Comparison of ENCODE assay signal across 13 mouse cellular contexts in the genomic region with DNA sequence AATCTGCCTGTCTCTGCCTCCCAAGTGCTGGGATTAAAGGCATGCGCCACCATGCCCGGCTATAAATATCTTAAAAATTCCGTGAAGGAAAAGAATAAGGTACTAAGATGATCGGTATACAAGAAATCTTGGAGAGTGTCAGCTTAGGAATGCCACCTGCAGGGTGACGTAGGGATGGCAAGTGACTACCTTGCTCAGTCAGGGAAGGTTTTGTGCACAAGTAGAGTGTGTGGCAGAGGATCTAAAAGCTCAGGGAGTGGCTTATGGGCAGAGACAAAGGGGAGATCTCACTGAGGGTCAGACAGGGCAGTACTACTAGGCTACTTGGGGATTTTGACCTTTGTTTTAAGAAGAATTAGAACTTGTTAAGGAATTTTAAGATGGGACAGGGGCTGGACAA.
DNase-seq lines count a peak whose midpoint lies in the region; ATAC-seq and TF ChIP-seq lines count a peak whose summit lies in the region.
"Had no signal": no experiment of that assay in that cellular context is flagged by ENCODE, and none has a peak within 500 bp of the region (broad histone marks: within the 10 kb centered on the region; RNA-seq: fewer than 3 reads in every experiment).

No protein-coding gene starts in this region.

- no peaks in the 10 kb centered on the region for H3K27me3 ChIP-seq in forebrain, postnatal 0 days (ENCODE audit: insufficient read depth, low read length)
- H3K27me3 ChIP-seq in forebrain, embryonic 12.5 days: no peaks in the 10 kb centered on the region
- H3K27me3 ChIP-seq in CH12.LX (replicated peaks): no peaks in the 10 kb centered on the region
- H3K27me3 ChIP-seq in embryonic facial prominence, embryonic 10.5 days (replicated peaks; ENCODE audit: low read depth, poor library complexity, severe bottlenecking): no peaks in the 10 kb centered on the region
- H3K27me3 ChIP-seq: neural tube, embryonic 12.5 days had no signal

- peak; percentile 29 for TF ChIP-seq RAD21 in CH12.LX (IDR thresholded peaks at IDR 0.05; ENCODE audit: low read depth, low read length)

- DNase-seq in forebrain, postnatal 0 days: no peak
- DNase-seq in left cerebral cortex, adult 2 months (ENCODE audit: extremely low spot score in 1 of 2, low spot score in 2 of 2): peak in 1 of 2 experiments; percentile 31
- no peak for DNase-seq in left cerebral cortex, postnatal 36 days (ENCODE audit: low spot score in 2 of 2)
- peak; percentile 9 for DNase-seq in CH12.LX (ENCODE audit: extremely low read depth)
- DNase-seq in kidney, postnatal 10 days: peak; percentile 27
- DNase-seq in right cerebral cortex, adult 18-20 months: no peak
- DNase-seq in embryonic facial prominence, embryonic 10.5 days (ENCODE audit: low spot score): no peak
- DNase-seq: cerebellum, adult 8-10 months; left cerebral cortex, postnatal 4 days; thymus, adult 2 months had no signal

- H3K27ac ChIP-seq in forebrain, postnatal 0 days (ENCODE audit: low read depth, low read length): no peak overlapping the region
- H3K27ac ChIP-seq in forebrain, embryonic 12.5 days: no peak overlapping the region
- H3K27ac ChIP-seq in left cerebral cortex, adult 2 months: no peak overlapping the region
- no peak overlapping the region for H3K27ac ChIP-seq in CH12.LX (ENCODE audit: insufficient read depth, low read depth)
- no peak overlapping the region for H3K27ac ChIP-seq in embryonic facial prominence, embryonic 10.5 days (replicated peaks)
- H3K27ac ChIP-seq: neural tube, embryonic 12.5 days had no signal

- peak; percentile 17; the same call in 1 of the 2 replicates for TF ChIP-seq CTCF in forebrain, postnatal 0 days (IDR thresholded peaks at IDR 0.05; ENCODE audit: low read depth)
- TF ChIP-seq CTCF in left cerebral cortex, adult 2 months (IDR thresholded peaks at IDR 0.05): peak; percentile 43
- TF ChIP-seq CTCF in CH12.LX (conservative IDR thresholded peaks at IDR 0.05 in 1 of 2, IDR thresholded peaks at IDR 0.05 in 1 of 2; ENCODE audit: low read depth in 2 of 2, low read length in 2 of 2): peak; percentile 17 to 48; a peak in 2 of 4 replicates

- no peak overlapping the region for H3K4me3 ChIP-seq in forebrain, postnatal 0 days (ENCODE audit: low read depth, low read length)
- H3K4me3 ChIP-seq in forebrain, embryonic 12.5 days (replicated peaks): no peak overlapping the region
- H3K4me3 ChIP-seq in left cerebral cortex, adult 2 months: no peak overlapping the region
- H3K4me3 ChIP-seq in CH12.LX (replicated peaks in 1 of 3; ENCODE audit: low read depth in 2 of 3, low read length in 2 of 3, poor library complexity in 1 of 3): no peak overlapping the region
- no peak overlapping the region for H3K4me3 ChIP-seq in embryonic facial prominence, embryonic 10.5 days
- H3K4me3 ChIP-seq: neural tube, embryonic 12.5 days had no signal

- ATAC-seq in forebrain, postnatal 0 days: no peak
- ATAC-seq in forebrain, embryonic 12.5 days (ENCODE audit: low FRiP score): no peak

- intact Hi-C loops in left cerebral cortex, adult 2 months (cut with DNase I): loop anchor here (5.0 kb wide), 1 partner anchor 222 kb away; no protein-coding TSS in a partner anchor
- intact Hi-C loops in left cerebral cortex, postnatal 36 days (cut with DNase I): no loop called here

- dilution Hi-C loops in CH12.LX (cut with MboI; ENCODE audit: extremely low pct_ligation_motif_present, extremely low pct_unique_long_range_greater_than_20kb, low sequenced_read_pairs): no loop called here

- H3K9ac ChIP-seq in forebrain, postnatal 0 days: no peak overlapping the region
- no peak overlapping the region for H3K9ac ChIP-seq in forebrain, embryonic 12.5 days
- H3K9ac ChIP-seq in CH12.LX (ENCODE audit: insufficient read depth, low read depth): no peak overlapping the region
- H3K9ac ChIP-seq: neural tube, embryonic 12.5 days had no signal

- no peak for TF ChIP-seq POLR2A in CH12.LX (IDR thresholded peaks at IDR 0.05; ENCODE audit: low read depth, low read length)

- 75% methylated on average over 5 of the region's 5 CpGs for WGBS in forebrain, postnatal 0 days
- 80% methylated on average over 5 of the region's 5 CpGs for WGBS in forebrain, embryonic 12.5 days
- 76% methylated on average over 5 of the region's 5 CpGs for WGBS in embryonic facial prominence, embryonic 10.5 days

- no peaks in the 10 kb centered on the region for H3K79me2 ChIP-seq in CH12.LX (replicated peaks; ENCODE audit: control insufficient read depth, extremely low read depth, insufficient read depth, poor library complexity, severe bottlenecking)

- no peak overlapping the region for H3K4me2 ChIP-seq in forebrain, postnatal 0 days (ENCODE audit: low read depth)
- H3K4me2 ChIP-seq in forebrain, embryonic 12.5 days: no peak overlapping the region
- H3K4me2 ChIP-seq in CH12.LX (ENCODE audit: insufficient read depth, low read depth, poor library complexity, severe bottlenecking): no peak overlapping the region
- H3K4me2 ChIP-seq: heart, embryonic 11.5 days; neural tube, embryonic 12.5 days had no signal

- H3K9me3 ChIP-seq in forebrain, postnatal 0 days (ENCODE audit: low read length): no peaks in the 10 kb centered on the region
- H3K9me3 ChIP-seq in forebrain, embryonic 12.5 days: no peaks in the 10 kb centered on the region
- no peaks in the 10 kb centered on the region for H3K9me3 ChIP-seq in CH12.LX (replicated peaks; ENCODE audit: low read length)
- H3K9me3 ChIP-seq in embryonic facial prominence, embryonic 10.5 days: no peaks in the 10 kb centered on the region
- H3K9me3 ChIP-seq: neural tube, embryonic 12.5 days had no signal

- H3K4me1 ChIP-seq in forebrain, postnatal 0 days (ENCODE audit: insufficient read depth): no peaks in the 10 kb centered on the region
- H3K4me1 ChIP-seq in forebrain, embryonic 12.5 days: 0 out of 2 replicates have a peak, but pooled peaks cover 3% of the 10 kb centered on the region
- H3K4me1 ChIP-seq in CH12.LX (ENCODE audit: control insufficient read depth in 1 of 2, insufficient read depth in 2 of 2): no peaks in the 10 kb centered on the region
- no peaks in the 10 kb centered on the region for H3K4me1 ChIP-seq in embryonic facial prominence, embryonic 10.5 days
- H3K4me1 ChIP-seq: neural tube, embryonic 12.5 days had no signal

- TF ChIP-seq EP300 in CH12.LX (IDR thresholded peaks at IDR 0.05; ENCODE audit: low read length): no peak

- in situ Hi-C loops in CH12.LX (cut with MboI; ENCODE audit: low pct_ligation_motif_present, low pct_unique_long_range_greater_than_20kb, low sequenced_read_pairs): loop anchor here (25.0 kb wide), 1 partner anchor 247 kb away; no protein-coding TSS in a partner anchor

- no peaks in the 10 kb centered on the region for H3K36me3 ChIP-seq in forebrain, postnatal 0 days (ENCODE audit: insufficient read depth)
- no peaks in the 10 kb centered on the region for H3K36me3 ChIP-seq in forebrain, embryonic 12.5 days (replicated peaks)
- H3K36me3 ChIP-seq in CH12.LX (replicated peaks in 1 of 2; ENCODE audit: control insufficient read depth in 1 of 2, insufficient read depth in 1 of 2, low read length in 1 of 2): no peaks in the 10 kb centered on the region
- no peaks in the 10 kb centered on the region for H3K36me3 ChIP-seq in embryonic facial prominence, embryonic 10.5 days (replicated peaks)
- H3K36me3 ChIP-seq: neural tube, embryonic 12.5 days had no signal

TF ChIP-seq in CH12.LX, 34 proteins besides CTCF, POLR2A, EP300 and RAD21:
- TF ChIP-seq SMC3 (IDR thresholded peaks at IDR 0.05; ENCODE audit: low read depth, low read length) (peak; percentile 45), MAZ (IDR thresholded peaks at IDR 0.05; ENCODE audit: low read depth, low read length) (no peak)

Comparison
In these comparisons a context has a peak if more than half of its experiments do, and no peak if none do; other contexts are left out.
1. DNase-seq: peak in CH12.LX (single experiment) and kidney, postnatal 10 days (single experiment); none in forebrain, postnatal 0 days (single experiment), left cerebral cortex, postnatal 36 days (0 of 2), right cerebral cortex, adult 18-20 months (single experiment) and embryonic facial prominence, embryonic 10.5 days (single experiment).
2. Peak in every context shown above with its lines, with median percentiles within 50 percentile points of each other: CTCF ChIP-seq.